Mouse (Mus musculus) retina, adult 2 months (tissue): Measurements from ENCODE around the gene H2-T24.
"Not testable (repeated sequence)": the region's sequence is repeated elsewhere in the genome, so short reads cannot be mapped to it uniquely, and the experiment has no call there.

Experiments used
- DNase-seq: peaks from one replicate; pipeline ENCODE4 v3.0.0-alpha.2; 2012; ENCODE audit warnings: low read depth, low spot score

Gene H2-T24

GRCm38 (mm10) chr17:36020191-36021073 lies at the start of gene H2-T24:
Gene H2-T24 (minus strand): TSS chr17:36020560.
- no peak for DNase-seq

DNA sequence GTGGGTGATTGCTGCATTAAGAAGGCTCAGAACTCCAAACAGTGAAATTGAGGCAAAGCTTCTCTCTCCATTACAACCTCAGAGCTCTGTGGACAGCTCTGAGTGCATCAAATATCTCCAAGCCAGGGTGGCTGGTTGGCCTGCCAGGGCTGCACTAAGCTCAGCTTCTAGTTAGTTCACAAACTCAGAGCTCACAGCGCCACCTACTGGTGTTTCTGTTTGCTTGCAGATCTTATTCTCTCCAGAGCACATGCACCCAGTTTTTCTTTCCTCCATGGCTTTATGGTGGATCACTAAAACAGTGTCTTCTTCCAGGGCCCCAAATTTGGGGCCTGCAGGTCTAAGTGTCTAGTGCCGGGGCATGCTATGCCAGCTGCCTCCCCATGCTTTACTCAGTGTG lies 40.5 kb upstream of the H2-T24 start:
- DNase-seq = no peak

- not testable (repeated sequence) for DNase-seq
These were observed 38.0 kb upstream of the H2-T24 start, which contains the start of gene Gm11127 for GRCm38 (mm10) chr17:36058362-36058761. Gene Gm11127 (minus strand): TSS chr17:36058371.

DNA sequence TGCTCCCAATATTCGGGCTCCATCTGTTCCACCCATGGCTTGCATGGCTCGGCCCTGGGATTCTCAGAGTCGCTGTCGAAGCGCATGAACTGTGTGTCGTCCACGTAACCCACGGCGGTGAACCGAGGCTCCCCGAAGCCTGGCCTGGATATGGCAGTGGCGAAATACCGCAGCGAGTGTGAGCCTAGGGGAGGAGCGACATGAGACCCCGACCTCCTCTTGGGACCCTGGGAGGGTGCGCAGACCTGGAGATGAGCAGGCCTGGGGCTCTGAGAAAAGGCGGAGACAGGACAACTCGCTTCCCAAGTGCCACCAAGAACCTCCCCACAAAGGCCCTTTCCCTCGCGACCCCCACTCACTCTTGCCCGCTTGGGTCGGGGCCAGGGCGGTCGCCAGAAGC lies 37.6 kb upstream of the H2-T24 start:
- DNase-seq = not testable (repeated sequence)

DNA sequence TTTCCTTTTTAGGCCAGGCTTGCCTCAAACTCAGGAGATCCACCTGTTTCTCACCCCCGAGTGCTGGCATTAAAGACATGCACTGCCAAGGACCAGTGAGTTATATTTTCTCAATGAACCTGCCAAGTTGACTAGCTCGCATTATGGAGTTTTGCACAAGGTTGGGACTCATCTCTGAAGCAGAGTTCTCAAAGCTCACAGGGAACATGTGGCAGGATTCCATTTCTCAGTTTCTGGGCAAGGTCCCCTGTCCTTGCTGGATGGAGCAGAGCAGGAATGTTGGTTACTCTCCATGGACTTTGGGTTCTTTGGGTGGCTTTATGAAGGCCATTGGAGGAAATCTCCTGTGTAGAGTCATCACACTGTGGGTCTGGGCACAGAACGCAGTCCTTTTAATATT lies 22.9 kb upstream of the H2-T24 start:
- DNase-seq = no peak

DNA sequence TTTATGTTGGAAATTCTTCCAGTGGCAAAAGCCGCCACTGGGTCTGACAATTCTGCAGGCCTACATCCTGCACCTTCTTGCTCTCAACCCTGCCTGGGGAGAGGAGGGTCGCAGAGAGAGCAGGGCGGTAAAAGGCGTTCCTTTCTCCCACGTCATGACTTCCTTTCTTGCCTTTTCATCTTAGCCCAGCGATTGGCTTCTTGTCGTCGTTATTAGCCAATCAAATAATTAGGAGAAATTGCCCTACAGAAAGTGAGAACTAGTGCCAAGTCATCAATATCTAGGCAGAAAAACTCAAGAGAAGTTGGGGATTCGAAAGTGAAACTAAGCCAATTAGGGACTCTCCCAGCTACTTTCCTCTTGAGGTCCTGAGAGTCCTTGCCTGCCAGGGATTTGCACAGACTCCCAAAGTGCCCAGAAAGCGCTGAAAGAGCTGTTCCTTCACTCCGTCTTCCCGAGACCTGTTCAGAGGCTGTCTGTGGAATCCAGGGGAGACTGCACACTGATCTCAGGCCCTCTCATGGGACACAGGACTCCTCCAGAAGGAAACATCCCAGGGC lies 22.3 kb upstream of the H2-T24 start, which contains the start of the genes H2-T22 and Gm6034:
H2-T22 (minus strand) TSS at position 138 of the 560 bp plus-strand sequence.
Gm6034 (plus strand) TSS at position 352 of the 560 bp plus-strand sequence.
- DNase-seq = not testable (repeated sequence)

DNA sequence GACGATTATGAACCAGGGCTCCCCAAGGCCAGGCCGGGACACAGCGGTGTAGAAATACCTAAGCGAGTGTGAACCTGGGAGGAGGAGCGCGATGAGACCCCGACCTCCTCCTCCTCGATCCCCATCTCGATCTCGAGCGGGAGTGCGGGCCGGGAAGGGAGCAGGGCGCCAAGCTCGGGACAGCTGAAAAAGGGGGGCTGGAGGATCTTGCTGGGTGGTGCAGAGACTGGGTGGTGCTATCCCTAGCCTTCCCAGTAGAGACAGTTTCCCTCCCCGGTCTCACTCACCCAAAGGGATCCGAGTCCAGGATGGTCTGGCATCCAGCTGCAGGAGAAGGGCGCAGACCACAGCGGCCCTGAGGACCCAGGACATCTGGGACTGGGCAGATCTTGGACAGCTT lies 21.7 kb upstream of the H2-T24 start:
- not testable (repeated sequence) for DNase-seq

- not testable (repeated sequence) for DNase-seq
These were observed 20.2 kb upstream of the H2-T24 start for GRCm38 (mm10) chr17:36040604-36041003.

DNA sequence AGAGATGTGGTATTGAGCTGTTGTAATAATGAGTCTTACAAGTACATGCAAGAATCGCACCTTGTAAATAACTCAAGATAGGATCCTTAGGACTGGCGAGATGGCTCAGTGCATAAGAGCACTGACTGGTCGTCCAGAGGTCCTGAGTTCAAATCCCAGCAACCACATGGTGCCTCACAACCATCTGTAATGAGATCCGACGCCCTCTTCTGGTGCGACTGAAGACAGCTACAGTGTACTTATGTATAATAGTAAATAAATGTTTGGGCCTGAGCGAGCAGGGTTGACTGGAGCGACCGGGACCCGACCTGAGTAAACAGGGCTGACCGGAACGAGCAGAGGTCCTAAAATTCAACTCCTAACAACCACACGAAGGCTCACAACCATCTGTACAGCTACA lies 15.8 kb upstream of the H2-T24 start:
- not testable (repeated sequence) for DNase-seq

DNA sequence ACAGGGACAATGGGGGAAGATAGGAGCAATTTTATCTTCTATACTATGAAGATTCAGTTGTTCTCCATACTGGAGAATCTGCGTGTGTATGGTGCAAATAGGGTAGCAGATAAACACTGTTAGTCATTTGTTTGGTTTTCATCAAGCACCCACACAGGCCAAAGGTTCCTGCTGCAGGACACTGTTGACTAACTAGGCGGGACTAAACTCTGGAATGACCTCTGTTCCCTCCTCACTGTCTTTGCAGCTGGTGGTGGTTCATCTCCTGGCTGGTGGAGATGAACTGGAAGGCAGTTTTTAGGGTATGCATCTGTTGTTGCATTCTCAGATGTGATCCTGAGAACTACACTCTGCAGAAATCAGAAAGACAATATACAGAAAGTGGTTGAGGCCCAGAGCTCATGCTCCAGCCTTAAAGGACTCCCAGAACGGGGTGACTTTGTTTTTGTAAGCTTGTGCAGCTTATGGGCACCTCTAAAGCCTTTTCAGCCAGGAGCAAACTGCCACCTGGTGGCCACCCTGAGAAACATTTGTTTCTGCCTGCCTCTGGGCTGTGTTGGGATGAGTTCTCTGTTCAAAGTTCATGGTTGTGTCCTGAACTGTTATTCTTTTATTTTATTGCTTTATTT lies 14.8 kb upstream of the H2-T24 start:
- not testable (repeated sequence) for DNase-seq

DNA sequence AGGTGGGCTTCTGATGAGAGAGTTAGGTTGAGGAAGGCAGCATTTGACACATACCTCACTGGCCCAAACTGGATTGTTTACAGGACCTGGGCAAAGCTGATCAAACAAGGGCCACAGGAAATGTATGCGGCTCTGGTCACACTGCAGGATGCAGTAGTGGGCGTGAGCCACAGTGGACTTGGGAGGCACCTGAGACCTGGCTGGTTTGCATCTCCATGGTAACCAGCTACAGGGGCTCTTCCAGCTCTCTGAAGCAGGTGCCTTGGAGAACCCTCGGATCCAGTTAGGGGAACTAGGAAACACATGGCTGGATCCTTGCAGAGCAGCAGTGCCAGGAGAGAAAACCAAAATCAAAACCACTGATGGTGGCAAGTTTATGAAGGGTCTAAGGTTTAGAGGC lies 14.2 kb upstream of the H2-T24 start:
- not testable (repeated sequence) for DNase-seq

DNA sequence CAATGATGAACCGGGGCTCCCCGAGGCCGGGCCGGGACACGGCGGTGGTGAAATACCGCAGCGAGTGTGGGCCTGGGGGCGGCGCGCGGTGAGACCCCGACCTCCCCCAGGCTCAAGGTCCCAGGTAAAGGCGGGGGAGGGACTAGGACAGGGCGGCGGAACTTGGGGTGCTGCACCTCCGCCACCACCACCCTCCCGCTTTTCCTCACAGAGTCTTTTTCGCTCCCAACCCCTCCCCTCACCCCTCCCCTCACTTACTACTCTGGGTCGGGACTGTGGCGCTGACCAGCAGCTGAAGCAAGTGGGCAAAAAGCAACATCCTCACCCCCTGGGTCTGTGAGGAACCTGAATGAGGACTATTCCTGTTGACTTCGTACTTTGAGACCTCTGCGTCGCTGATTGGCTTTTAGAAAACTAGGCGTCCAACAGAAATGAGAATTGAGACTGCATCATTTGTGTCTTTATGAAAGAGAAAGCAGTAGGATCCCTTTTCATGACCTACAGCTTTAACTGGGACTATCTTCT lies 12.1 kb upstream of the H2-T24 start, which contains the start of gene H2-T23:
H2-T23 (minus strand) TSS at position 505 of the 525 bp plus-strand sequence.
- DNase-seq = not testable (repeated sequence)

DNA sequence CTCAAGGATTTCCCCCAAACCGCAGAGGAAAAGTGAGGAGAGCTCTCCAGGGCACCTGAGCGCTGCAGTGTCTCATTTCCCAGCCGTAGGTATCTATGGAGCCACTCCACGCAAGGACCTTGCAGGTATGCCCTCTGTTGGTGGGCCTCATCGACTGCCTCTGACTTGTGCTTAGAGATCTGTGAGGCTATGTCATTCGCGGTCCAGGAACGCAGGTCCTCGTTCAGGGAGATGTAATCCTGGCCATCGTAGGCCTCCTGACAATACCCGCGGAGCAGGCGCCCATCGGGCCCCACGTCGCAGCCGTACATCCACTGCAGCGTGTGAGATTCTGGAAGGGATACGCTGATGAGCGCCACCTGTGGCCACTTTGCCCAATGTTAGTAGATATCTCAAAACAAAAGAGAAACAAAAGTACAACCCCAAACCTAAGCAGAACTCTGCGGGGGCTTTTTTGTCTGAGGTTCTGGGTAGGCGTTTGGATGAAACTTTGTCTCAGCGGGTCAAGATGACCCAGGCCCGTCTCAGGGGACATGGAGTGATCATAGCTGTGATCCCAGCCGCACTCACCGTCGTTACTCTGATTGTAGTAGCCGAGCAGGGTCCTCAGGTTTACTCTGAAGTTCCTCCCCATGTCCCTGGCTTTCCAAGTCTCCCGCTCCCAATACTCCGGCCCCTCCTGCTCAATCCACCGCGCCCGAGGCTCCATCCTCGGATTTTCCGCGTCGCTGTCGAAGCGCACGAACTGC lies 11.4 kb upstream of the H2-T24 start:
- DNase-seq = not testable (repeated sequence)

DNA sequence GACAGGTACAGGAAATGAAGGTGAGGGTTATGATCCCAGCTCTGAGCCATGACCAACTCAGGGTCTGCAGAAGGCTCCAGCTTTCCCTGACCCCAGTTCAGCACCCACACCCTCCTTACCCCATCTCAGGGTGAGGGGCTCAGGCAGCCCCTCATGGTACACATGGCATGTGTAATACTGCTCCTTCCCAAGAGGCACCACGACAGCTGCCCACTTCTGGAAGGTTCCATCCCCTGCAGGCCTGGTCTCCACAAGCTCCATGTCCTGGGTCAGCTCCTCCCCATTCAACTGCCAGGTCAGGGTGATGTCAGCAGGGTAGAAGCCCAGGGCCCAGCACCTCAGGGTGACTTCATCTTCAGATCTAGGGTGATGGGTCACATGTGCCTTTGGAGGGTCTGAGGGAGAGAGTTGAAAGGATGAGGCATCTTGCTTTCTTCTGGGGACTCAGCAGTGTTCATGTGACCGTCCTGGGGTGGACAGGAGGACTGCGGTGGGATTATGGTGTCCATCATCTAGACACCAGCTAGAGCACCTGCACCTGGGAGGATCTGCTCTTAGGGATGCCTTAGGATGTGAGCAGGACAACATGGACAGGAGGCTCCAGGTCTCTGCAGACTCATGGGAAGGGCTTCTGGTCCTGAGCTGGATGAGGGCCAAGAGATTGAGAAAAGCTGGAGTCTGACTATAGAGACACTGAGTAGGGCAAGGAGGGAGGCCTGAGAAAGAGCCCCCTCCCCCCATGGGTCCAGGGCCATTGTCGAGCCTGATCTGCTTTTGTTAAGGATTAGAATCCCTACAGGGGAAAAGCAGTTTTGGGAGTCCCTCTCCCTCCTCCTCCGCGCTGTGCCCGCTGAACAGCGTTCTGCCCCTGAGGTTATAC lies 10.6 kb upstream of the H2-T24 start:
- not testable (repeated sequence) for DNase-seq

- DNase-seq = not testable (repeated sequence)
These were observed 9.8 kb upstream of the H2-T24 start for GRCm38 (mm10) chr17:36030046-36030702.

GRCm38 (mm10) chr17:36028879-36029619 lies 8.7 kb upstream of the H2-T24 start:
- no peak for DNase-seq

GRCm38 (mm10) chr17:36027663-36028062 lies 7.3 kb upstream of the H2-T24 start:
- DNase-seq = no peak

DNA sequence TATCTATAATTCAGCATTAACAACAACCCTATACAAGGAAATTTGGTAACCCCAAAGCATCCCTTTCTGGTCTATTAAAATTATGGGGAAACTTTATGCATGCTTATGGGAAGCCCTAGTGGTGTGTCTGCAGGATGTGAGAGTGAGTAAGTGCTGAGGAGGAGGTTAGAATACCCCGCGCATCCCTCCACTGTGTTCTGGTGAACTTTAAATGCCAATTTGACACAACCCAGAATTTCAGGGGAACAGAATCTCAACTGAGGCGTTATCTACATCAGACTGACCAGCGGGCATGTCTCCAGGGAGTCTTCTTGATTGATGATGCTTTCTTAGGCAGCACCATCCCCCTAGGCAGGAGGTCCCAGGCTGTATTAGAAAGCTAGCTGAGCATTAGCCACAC lies 5.5 kb upstream of the H2-T24 start:
- no peak for DNase-seq

DNA sequence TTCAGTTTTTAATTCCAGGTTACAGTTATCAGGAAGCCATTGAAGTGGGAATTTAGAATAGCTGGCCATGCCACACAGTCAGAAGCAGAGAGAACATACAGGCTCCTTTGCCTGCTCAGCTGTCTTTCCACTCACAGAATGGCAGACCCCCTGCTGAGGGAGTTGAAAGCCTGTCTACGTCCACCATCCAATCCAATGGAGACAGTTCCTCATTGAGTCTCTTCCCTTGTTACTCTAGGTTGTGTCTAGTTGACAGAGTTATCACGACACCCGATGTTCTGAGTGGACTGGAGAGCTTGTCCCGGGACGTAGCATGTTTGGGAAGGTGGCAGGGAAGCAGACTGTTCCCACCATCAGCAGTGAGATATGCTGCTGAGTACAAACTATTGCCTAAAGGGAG lies 4.8 kb upstream of the H2-T24 start:
- no peak for DNase-seq
